Mouse (Mus musculus) G1E (cell line): Measurements from ENCODE around the gene Habp2.

Source experiments
- CTCF ChIP-seq: IDR thresholded peaks from 2 replicates; pipeline ENCODE4 v1.5.1; 2012; ENCODE audit warnings: low read depth, low read length, inconsistent platforms, mixed read lengths
- GATA1 ChIP-seq: IDR thresholded peaks from 2 replicates; pipeline ENCODE4 v1.6.1; 2012; ENCODE audit warnings: borderline replicate concordance, low read length, inconsistent platforms, mixed read lengths

DNA sequence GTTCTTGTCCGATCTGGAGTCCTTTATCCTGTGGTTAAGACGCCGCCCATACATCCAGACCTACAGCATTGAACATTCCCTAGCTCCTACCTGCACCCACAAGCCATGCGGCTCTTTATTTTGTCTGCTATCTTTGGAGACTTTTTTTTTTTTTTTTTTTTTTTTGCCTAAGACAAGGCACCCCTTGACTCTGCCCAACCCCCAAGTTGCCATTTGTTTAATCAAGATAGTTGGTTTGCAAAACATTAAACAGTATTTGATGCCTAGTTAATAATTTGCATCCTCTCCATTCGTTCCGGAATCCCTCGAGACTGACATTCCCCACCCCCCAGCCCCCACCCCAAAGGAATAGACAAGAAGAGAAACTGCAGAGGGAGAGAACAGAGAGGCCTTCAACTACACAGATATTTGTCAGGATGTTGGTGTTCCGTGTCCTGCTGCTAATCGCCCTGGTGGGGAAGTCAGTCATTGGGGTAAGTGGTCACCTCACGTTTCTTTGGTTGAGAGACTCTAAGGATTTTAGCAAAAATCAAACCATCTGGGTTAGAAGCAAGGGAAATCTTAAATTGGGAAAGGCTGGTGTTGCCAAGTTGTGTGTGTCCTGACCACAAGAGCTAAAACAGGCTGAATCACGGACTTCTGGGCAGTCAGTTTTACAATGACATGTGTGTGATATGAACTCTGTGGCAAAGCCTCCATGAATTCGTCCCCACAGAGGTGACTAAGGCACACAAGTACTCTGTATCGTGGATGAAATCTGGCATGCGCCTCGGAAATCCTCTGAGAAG lies 837 bp downstream of the Habp2 start:
- TF ChIP-seq CTCF, result no peak
- no peak for TF ChIP-seq GATA1
